Mouse (Mus musculus) intestine, embryonic 16.5 days (tissue): ENCODE results near the gene Btg3. TPM values are rescaled to one million over a fixed set of nuclear protein-coding genes. Genes with fewer than 3 reads are reported as not detected.

Source experiments
- ATAC-seq: fragments of 200-750 bp; cut with Nextera tagmentation; 2 replicates; pipeline ENCODE4 v1.8.0; 2017; ENCODE audit warnings: moderate TSS enrichment, moderate library complexity
- H3K27ac ChIP-seq: fragments of 300-500 bp; sonication (generic); 2 replicates; pipeline ENCODE4 v1.5.1; 2014; ENCODE audit warnings: mild to moderate bottlenecking, low read length
- H3K27me3 ChIP-seq: fragments of 300-500 bp; sonication (generic); replicated peaks from 2 replicates; pipeline ENCODE4 v1.6.1; 2014; ENCODE audit warnings: low read length, control low read depth, mixed read lengths; ENCODE audit not compliant: control insufficient read depth, insufficient read depth
- H3K36me3 ChIP-seq: fragments of 300-500 bp; sonication (generic); 2 replicates; pipeline ENCODE4 v1.6.1; 2014; ENCODE audit warnings: low read length, control low read depth; ENCODE audit not compliant: control insufficient read depth, insufficient read depth
- H3K4me1 ChIP-seq: fragments of 300-500 bp; sonication (generic); 2 replicates; pipeline ENCODE4 v1.6.1; 2014; ENCODE audit warnings: low read length, control low read depth, mixed read lengths; ENCODE audit not compliant: control insufficient read depth, insufficient read depth
- H3K4me2 ChIP-seq: fragments of 300-500 bp; sonication (generic); 2 replicates; pipeline ENCODE4 v1.6.1; 2014; ENCODE audit warnings: low read depth, low read length, control low read depth
- H3K4me3 ChIP-seq: fragments of 300-500 bp; sonication (generic); 2 replicates; pipeline ENCODE4 v1.5.1; 2014; ENCODE audit warnings: mild to moderate bottlenecking, low read length
- H3K9ac ChIP-seq: fragments of 300-500 bp; sonication (generic); 2 replicates; pipeline ENCODE4 v1.6.1; 2014; ENCODE audit warnings: low read depth, low read length
- H3K9me3 ChIP-seq: fragments of 300-500 bp; sonication (generic); 2 replicates; pipeline ENCODE4 v1.6.1; 2016; ENCODE audit warnings: low read length, control low read depth; ENCODE audit not compliant: control insufficient read depth
- WGBS: fragments of 180-500 bp; shearing (Covaris S2); extraction: QIAGEN DNeasy Blood & Tissue Kit; methylation state at CpG from one replicate; pipeline ENCODE4 v1.1.7; 2014; 5-methylcytosine and 5-hydroxymethylcytosine counted together
- polyA plus RNA-seq: library from polyadenylated mRNA; unstranded; fragments of >200 nt; fragmentation: Nextera tagmentation; extraction: Ambion mirVana; gene quantifications from 2 replicates; pipeline ENCODE4 v1.2.1, GENCODE M21; 2015

Btg3 gene
- polyA plus RNA-seq, 1 experiment from 2014 or later: 9.4 TPM

- WGBS: 80% methylated on average over 12 of the region's 12 CpGs
- Histone ChIP-seq H3K27me3 (no peaks in the 10 kb centered on the region), H3K27ac (no peak overlapping the region), H3K4me1 (peaks cover 6% of the 10 kb centered on the region; the same call in 1 of the 2 replicates), H3K9me3 (no peaks in the 10 kb centered on the region), H3K36me3 (no peaks in the 10 kb centered on the region), H3K9ac (no peak overlapping the region), H3K4me3 (no peak overlapping the region), H3K4me2 (no peak overlapping the region)
- peak; percentile 41 for ATAC-seq
Observed at GRCm38 (mm10) chr16:78327999-78328398, 49.0 kb downstream of the Btg3 start.

GRCm38 (mm10) chr16:78327562-78327961, 49.4 kb downstream of the Btg3 start:
- no peak overlapping the region for H3K9ac ChIP-seq
- no peaks in the 10 kb centered on the region for H3K36me3 ChIP-seq
- WGBS: 76% methylated on average over 7 of the region's 7 CpGs
- ATAC-seq: peak; percentile 84
- H3K4me1 ChIP-seq: peaks cover 7% of the 10 kb centered on the region
- H3K4me2 ChIP-seq: no peak overlapping the region
- H3K27me3 ChIP-seq: no peaks in the 10 kb centered on the region
- no peak overlapping the region for H3K27ac ChIP-seq
- H3K9me3 ChIP-seq: no peaks in the 10 kb centered on the region
- H3K4me3 ChIP-seq: no peak overlapping the region

GRCm38 (mm10) chr16:78325972-78326848, 50.8 kb downstream of the Btg3 start:
- Histone ChIP-seq H3K9me3 (no peaks in the 10 kb centered on the region), H3K4me3 (no peak overlapping the region), H3K9ac (no peak overlapping the region), H3K27me3 (no peaks in the 10 kb centered on the region), H3K4me1 (peaks cover 16% of the 10 kb centered on the region), H3K4me2 (no peak overlapping the region), H3K27ac (peak overlapping the region; percentile 8; the same call in 1 of the 2 replicates), H3K36me3 (no peaks in the 10 kb centered on the region)
- 62% methylated on average over 27 of the region's 27 CpGs for WGBS
- peak; percentile 26 for ATAC-seq

GRCm38 (mm10) chr16:78322140-78322539, 54.9 kb downstream of the Btg3 start:
- H3K36me3 ChIP-seq: no peaks in the 10 kb centered on the region
- H3K4me3 ChIP-seq: no peak overlapping the region
- no peaks in the 10 kb centered on the region for H3K9me3 ChIP-seq
- ATAC-seq: no peak
- H3K4me1 ChIP-seq: peaks cover 15% of the 10 kb centered on the region; the same call in 1 of the 2 replicates
- no peak overlapping the region for H3K9ac ChIP-seq
- no peak overlapping the region for H3K27ac ChIP-seq
- WGBS: 30% methylated on average over 7 of the region's 7 CpGs
- no peaks in the 10 kb centered on the region for H3K27me3 ChIP-seq
- H3K4me2 ChIP-seq: no peak overlapping the region

GRCm38 (mm10) chr16:78321559-78321958, 55.4 kb downstream of the Btg3 start:
- Histone ChIP-seq H3K4me3 (no peak overlapping the region), H3K27me3 (no peaks in the 10 kb centered on the region), H3K4me2 (peak overlapping the region; percentile 17; the same call in 1 of the 2 replicates), H3K27ac (no peak overlapping the region), H3K9me3 (no peaks in the 10 kb centered on the region), H3K9ac (no peak overlapping the region), H3K4me1 (peaks cover 14% of the 10 kb centered on the region; the same call in 1 of the 2 replicates), H3K36me3 (no peaks in the 10 kb centered on the region)
- 21% methylated on average over 7 of the region's 7 CpGs for WGBS
- ATAC-seq: no peak

- no peaks in the 10 kb centered on the region for H3K36me3 ChIP-seq
- H3K4me1 ChIP-seq: peaks cover 14% of the 10 kb centered on the region; the same call in 1 of the 2 replicates
- H3K9me3 ChIP-seq: no peaks in the 10 kb centered on the region
- H3K9ac ChIP-seq: no peak overlapping the region
- no peak overlapping the region for H3K4me2 ChIP-seq
- no peaks in the 10 kb centered on the region for H3K27me3 ChIP-seq
- ATAC-seq: no peak
- no peak overlapping the region for H3K27ac ChIP-seq
- WGBS: 80% methylated on average over 7 of the region's 7 CpGs
- H3K4me3 ChIP-seq: no peak overlapping the region
Observed at GRCm38 (mm10) chr16:78319711-78320110, 57.3 kb downstream of the Btg3 start.

- ATAC-seq: peak; percentile 87
- Histone ChIP-seq H3K9me3 (no peaks in the 10 kb centered on the region), H3K36me3 (no peaks in the 10 kb centered on the region), H3K4me1 (peaks cover 14% of the 10 kb centered on the region; the same call in 1 of the 2 replicates), H3K9ac (no peak overlapping the region), H3K27ac (0 out of 2 replicates have a peak overlapping the region, but pooled peaks have one; percentile 5), H3K27me3 (no peaks in the 10 kb centered on the region), H3K4me2 (no peak overlapping the region), H3K4me3 (no peak overlapping the region)
- WGBS: 45% methylated on average over 7 of the region's 7 CpGs
Observed at GRCm38 (mm10) chr16:78317960-78318359, 59.0 kb downstream of the Btg3 start.

GRCm38 (mm10) chr16:78316849-78317248, 60.1 kb downstream of the Btg3 start:
- H3K36me3 ChIP-seq: no peaks in the 10 kb centered on the region
- no peak overlapping the region for H3K27ac ChIP-seq
- 0 out of 2 replicates have a peak, but pooled peaks cover 7% of the 10 kb centered on the region for H3K4me1 ChIP-seq
- no peaks in the 10 kb centered on the region for H3K27me3 ChIP-seq
- WGBS: 84% methylated on average over 9 of the region's 9 CpGs
- H3K4me2 ChIP-seq: no peak overlapping the region
- H3K9ac ChIP-seq: no peak overlapping the region
- ATAC-seq: no peak
- H3K4me3 ChIP-seq: no peak overlapping the region
- no peaks in the 10 kb centered on the region for H3K9me3 ChIP-seq

- H3K36me3 ChIP-seq: no peaks in the 10 kb centered on the region
- H3K9ac ChIP-seq: no peak overlapping the region
- peaks cover 13% of the 10 kb centered on the region; the same call in 1 of the 2 replicates for H3K4me1 ChIP-seq
- no peak overlapping the region for H3K4me3 ChIP-seq
- no peaks in the 10 kb centered on the region for H3K9me3 ChIP-seq
- no peak overlapping the region for H3K4me2 ChIP-seq
- WGBS: 71% methylated on average over 6 of the region's 6 CpGs
- ATAC-seq: no peak
- no peaks in the 10 kb centered on the region for H3K27me3 ChIP-seq
- H3K27ac ChIP-seq: no peak overlapping the region
Observed at GRCm38 (mm10) chr16:78314026-78314425, 63.0 kb downstream of the Btg3 start.
